Mouse (Mus musculus): Measurements from ENCODE around the gene Nfix. TPM values are rescaled to one million over a fixed set of nuclear protein-coding genes. Genes with fewer than 3 reads are reported as not detected.

The Nfix gene
- total and polyA plus RNA-seq, 3 experiments: 59.9 to 113 (median 91.3) TPM

DNA sequence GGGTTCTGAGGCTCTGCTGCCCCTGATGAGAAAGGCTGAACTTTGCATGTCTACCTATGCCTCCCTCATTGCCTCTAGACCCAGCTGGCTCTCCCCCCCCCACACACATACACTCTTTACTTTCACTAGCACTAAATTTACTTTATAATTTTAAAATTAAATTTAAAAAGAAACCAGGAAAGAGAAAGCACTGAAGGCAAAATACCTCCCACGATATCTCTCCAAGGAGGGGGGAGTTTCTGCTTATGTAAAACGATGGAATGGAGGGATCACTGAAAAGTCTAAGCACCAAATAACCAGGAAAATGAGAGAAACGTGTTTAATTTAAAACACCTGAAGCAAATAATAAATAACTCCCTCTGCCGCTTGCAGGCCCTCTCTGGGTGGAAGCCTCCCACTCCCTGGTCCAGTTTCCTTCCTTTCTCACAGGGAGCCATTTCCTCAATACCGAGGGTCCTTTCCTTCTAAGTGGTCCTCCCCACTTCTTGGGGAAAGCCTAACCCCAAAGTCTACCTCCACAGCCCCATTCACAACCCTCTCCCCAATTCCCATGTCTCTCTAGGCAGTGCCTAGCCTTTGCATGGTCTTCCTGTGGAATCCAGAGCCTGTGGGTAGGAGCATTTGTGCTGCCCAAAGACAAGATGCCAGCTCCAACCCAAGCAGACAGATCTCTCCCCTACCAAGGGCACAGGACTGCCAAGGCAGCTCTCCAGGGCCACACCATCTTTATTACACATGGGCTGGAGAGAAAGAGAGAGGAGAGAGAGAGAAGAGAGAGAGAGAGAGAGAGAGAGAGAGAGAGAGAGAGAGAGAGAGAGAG, 18.2 kb downstream of the Nfix start:
- no peak for DNase-seq

DNA sequence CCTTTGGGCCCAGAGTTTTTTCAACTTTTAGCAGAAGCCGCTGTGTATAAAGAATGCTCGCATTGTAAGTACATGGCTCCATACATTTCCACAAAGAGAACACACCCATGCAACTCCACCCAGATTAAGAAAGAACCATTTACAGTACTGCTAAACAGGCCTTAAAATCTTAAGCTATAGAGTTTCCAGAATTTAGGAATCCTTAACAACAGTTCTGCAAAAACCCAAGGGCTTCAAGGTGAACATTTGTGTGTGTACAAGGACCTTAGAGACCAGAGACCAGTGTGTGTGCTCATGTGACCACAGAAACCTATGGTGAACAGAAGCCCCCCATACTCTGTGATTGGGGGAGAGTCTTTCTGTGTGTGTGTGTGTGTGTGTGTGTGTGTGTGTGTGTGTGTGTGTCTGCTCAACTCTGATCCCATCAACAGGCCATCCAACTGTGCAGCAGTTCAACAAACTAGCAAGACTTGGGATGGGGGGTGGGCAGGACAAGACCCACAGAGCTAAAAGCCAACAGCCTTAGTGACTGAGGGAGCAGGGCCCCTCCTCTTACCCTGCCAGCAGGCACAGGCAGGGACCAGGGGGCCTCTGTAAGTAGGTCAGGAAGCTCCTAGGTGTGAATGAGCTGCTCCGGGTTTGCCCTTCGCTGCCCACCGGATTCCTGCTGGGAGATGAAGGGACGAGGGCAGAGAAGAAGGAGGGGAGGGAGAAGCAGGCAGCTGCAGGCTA, 19.0 kb downstream of the Nfix start:
- no peak for DNase-seq

DNA sequence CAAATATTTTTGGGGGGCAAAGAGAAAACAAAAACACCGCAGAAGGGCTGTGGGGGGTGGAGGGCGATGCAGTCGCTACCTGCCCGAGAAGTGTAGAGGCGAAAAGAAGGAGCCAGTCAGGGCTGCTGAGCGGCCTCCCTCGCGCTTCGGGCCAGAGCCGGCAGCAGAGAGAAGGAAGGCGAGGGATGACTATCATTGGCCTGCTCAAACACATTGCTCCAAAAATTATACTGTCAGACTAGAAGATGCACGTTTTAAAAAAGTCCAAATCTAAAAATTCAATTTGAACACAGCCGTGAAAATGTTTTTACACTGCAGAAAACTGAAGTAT, 20.0 kb downstream of the Nfix start:
- DNase-seq: no peak

DNA sequence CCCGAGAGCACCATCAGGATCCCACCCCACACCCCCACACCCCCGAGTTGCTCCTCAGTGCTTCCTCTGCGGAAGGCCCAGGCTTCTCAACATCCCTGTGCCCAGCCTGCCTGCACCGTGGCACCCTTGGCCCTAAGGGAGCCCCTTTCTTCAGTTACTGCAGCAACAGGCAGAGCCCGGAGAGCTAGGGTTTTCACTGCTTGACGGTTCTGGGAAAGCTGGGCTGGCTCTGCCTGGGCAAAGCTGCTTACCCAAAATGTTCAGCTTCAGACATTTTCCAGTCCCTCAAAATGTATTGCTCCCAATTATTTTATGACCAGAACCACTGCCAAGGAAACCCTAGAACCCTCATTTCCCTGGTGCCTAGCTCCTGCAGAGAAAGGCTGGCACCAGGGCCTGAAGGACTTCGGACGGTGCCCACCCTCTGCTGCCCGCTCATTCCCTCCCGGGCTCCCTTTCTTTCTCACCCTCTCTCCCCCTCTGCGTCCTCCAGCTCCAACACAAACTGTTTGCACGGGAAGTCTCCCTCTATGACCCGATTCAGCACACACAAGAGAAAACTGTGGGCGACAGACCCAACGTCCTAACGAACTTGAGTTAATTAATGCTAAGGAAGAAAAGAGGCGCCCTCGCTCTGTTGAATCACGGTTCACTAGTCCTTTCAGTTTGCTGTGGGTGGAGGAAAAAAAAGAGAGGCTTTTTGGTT, 20.5 kb downstream of the Nfix start:
- no peak for DNase-seq

DNA sequence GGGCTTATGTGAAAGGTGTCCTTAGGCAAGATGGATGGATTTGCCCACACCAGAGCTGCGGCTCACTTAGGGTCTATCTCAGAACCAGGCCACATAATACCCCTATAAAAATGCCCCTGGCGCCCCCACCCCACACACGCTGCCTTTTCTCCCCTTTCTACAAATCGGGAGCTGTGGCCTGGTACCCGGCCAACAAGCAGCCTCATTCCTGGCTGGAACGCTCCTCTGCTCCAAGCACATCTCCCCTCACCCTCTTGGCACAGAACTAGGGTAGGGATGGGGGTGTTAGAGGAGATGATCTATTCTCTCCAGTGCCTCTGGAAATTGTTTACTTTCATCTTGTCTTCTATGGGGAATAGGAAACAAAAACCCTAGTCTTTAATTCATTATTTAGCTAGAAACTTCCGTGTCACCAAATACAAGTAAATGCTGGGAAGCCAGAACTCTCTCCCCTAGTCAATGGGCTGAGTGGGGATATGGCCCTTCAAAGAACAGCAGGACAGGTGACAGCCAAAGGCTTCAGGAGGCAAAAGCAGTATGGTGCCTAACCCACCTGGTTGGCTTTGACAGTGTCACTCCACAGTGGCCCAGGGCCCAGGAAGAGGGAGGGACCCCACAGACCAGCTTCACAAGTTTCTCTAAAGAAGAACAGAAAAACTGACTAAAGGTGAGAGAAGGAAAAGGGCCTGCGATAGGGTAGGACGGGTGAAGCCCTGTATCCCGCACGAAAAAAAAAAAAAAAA, 21.3 kb downstream of the Nfix start:
- no peak for DNase-seq

DNA sequence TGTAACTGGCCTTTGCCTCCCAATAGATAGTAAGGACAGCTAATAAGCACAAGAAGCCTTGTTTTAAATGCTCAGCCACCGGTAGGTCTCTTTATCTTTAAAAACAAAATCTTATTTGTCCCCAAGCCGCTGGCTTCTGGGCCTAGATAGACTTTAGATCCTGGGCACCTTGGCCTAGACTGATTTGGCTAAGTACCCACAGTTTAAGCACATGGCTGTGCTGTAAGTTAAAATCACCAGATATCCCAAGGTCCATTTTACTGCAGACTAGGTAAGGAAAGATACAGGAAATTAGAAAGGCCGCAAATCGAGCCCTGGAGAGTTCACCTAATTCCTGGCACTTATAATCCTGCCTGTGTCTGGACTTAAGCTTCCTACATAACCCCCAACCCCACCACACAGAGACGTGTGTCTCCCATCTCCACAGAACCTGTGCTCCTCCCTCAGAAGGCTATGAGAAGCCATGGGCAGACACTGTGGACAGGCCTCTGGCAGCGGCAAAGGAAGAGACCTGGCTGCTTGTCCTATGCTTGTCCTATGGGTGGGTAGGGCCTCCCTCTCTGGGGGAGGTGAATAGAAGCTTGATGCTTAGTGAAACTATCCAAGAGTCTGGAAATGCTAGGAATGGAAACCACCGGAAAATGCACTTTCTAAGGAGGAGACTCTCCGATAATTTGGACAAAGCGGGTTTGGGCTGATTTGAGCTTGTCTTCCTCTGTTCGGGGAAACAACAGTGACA, 22.1 kb downstream of the Nfix start:
- no peak for DNase-seq

DNA sequence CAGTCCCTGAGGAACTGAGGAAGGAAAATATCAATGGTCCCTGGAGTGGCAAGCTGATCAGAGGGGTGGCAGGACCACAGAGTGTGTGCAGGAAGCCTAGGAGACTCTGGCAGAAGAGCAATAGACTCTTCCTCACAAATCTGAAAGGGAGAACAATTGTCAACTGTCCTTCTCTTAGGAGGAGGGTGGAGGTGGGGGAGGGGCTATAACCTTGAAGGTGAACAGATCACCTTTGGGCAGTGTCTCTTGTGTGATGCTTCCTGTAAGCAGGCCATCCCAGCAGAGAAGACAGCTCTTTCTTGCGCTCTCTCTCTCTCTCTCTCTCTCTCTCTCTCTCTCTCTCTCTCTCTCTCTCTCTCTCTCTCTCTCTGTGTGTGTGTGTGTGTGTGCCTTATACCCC, 23.6 kb downstream of the Nfix start:
- DNase-seq: no peak

DNA sequence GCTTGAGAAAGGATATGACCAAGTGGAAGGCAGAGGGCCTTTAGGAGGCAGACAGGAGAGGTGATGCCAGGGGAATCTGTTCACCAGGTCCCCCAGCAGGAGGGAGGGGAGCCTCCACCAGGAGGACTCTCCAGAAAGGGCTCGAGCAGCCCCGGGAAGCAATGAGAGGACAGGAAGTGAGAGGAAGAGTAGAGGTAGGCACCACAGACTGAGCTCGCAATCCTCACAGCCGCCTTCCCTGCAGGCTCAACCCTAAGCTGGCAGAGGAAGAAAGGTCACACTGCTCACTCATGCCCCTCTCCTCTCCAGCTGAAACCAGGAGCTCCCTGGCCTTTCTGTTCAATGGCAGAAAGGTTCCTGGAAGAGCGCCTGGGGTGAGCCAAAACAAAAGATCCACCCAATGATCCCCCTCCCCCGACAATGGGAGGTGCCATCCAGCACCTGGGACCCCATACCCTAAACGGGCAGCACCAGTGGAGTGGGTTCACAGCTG, 24.5 kb downstream of the Nfix start:
- DNase-seq: no peak

DNA sequence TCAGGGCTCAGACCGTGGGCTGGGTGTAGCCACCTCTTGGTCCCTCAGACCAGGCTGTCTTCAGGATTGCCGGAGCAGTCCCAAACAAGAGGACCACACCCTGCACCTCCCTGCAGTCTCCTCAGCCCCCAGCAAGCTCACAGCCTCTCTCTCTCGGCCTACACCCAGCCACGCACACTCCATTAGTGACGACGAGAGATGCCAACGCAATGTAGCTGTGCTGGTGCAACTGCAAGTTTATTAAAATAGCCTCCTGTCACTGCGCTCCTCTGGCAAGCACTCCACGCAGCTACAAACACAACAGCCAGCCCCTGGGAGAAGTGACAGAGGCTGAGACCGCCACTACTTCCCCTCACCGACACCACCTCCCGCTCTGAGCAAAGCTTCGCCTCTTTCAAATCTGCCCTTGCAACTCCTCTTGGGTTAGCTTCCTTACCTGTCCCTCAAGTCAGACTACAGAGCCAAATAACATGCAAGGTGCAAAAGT, 25.0 kb downstream of the Nfix start:
- DNase-seq: no peak

DNA sequence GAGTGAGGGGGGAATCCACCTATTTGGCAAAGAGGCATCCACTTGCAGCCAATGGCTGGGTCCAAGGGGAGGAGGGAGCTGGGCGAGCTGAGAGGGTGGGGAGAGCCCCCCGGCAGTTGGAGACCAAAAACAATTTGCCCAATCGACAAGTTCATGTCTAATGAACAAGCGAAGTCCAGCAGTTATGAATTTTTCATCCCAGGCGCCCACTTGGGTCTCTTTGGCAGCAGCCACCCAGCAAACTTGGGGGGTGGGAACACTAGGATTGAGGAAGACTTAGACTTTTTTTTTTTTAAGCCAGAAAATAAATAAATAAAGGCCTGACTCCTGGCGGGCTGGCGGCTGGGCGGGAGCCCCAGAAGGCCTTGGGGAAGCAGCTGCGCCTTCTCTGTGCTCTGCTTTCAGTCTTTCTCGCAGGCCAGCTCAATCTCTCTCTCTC, 25.7 kb downstream of the Nfix start:
- no peak for DNase-seq

DNA sequence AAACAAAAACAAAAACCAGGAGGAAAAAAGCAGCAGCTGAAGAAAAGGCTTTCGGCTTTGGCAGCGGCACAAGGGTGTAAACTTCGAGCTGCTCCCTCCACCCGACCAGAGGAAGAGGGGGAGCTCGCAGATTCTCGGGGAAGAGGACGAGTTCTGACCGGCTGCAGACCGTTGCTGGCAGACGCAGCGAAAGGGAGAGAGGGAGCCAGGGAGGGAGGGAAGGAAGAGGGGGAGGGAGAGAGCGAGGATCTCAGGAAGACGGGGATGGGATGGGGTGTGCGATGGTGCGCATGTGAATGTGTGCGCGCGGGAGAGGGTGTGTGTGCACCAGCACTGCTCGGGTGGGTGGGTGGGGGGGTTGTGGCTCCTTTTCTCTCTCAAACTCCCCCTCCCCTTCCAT, 26.3 kb downstream of the Nfix start:
- peak; percentile 73 for DNase-seq

DNA sequence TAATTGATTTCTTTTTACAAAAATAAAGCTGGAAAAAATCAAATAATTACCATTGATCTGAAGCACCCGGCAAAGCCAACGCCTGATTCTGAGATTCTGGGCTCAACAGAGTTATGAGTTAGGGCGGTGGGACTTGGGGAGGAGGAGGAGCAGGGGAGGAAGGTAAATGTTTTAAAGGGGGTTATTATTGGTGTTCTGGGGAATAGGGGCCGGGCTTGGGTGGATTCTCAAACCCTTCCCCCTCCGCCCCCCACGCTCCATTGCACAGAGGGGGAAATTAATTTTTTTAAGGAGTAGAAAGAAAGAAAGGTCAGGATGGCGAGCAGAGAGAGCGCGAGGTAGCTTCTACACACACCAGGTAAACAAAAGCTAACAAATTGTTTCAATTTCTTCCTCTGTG, 26.8 kb downstream of the Nfix start:
- no peak for DNase-seq

DNA sequence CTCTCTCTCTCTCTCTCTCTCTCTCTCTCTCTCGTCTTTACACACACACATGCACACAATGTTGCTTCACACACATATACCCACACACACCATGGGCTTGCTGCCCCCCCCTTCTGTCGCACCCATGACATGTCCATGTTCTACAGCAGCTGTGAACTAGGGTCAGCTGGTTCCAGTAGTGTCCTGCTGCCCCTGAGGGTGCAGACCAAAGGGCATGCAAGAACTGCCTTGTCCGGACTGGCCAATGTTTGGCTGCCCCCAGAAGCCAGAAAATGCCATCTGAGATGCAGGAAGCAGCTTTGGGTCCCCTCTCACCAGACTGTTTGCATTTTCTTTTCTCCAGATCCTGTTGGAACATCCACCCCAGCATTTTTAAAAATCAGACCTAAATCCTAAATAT, 27.5 kb downstream of the Nfix start:
- no peak for DNase-seq

DNA sequence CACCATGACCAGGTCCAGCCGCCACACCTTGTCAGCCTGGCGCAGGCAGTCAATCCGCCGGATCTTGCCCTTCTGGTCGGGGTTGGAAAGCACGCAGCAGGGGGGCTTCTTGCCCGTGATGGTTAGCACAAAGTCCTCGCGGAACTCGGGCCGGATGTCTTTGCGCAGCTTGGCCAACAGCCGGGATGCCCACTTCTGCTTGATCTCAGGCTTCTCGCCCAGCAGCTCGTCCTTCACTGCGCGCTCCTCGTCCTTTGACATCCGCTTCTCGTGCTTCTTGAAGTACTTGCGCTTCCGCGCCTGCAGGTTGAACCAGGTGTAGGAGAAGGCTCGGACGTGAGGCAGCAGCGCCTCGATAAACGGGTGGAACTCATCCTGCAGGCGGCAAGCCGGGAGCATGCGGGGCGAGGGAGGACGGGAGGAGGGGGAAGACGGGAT, 28.2 kb downstream of the Nfix start:
- DNase-seq: no peak

DNA sequence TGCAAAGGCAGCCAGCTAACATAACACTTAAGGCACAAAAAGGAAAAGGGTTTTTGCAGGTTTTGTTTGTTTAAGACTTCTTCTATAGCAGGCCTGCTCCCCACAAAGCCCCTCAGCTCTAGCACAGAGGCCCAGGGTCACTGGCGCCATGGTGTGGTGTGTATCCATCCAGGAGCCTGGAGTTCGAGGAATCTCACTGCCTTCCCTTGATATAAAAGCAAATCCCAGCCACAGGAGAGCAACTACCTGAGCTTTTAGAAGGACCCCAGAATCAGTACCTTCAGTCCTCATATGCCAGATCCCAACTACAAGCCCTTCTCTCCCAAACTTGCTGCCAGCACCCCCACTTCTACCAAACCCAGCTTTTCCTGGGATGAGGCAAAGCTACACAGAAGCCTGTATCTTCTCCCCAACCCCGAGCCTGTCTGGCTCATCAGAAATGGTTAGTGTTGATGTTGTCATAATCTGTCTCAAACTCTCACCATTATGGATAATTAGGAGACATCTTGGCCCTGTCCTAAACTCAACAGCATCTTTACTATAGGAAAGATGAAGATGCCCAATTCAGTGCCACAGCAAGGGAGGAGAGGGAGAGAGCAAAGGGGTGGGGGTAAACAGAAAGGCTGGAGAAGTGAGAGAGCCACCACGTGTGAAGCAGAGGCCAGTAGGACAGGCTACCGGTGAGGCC, 29.0 kb downstream of the Nfix start:
- no peak for DNase-seq

DNA sequence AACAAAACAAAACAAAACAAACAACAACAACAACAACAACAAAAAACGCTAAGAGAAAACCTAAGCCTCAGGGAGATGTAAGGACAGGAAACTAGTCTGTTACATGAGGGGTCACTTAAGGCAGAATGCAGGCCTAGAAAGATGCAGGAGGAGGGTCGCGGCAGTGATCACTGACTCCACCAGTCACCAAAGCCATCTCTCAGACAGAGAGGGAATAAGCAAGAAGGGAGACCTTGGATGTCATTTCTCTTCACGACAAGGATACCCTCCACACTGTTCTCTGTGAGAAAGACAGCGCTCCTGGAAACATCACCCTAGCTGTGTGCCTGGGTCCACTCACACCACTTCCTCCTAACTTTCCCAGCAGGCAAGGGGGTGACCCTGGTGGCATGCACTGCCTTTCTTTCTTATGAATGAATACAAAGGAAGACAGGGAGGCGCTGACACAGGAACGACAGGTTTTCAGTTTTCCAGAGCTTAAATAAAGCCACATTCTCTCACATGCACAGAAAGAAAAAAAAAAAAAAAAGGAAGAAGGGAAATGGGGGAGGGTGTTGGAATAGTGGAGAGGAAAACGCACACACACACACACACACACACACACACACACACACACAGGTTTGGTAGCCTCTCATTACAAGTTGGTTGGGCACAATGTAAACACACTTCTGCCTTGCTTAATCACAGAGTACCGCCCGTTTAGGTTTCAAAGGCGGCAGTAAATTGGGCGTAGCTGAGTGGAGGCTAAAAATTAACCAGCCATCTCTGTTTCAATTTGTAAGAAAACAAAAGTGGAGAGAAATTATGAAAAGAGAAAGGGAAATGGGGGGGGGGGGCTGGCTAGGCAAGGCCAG, 29.8 kb downstream of the Nfix start:
- no peak for DNase-seq

DNA sequence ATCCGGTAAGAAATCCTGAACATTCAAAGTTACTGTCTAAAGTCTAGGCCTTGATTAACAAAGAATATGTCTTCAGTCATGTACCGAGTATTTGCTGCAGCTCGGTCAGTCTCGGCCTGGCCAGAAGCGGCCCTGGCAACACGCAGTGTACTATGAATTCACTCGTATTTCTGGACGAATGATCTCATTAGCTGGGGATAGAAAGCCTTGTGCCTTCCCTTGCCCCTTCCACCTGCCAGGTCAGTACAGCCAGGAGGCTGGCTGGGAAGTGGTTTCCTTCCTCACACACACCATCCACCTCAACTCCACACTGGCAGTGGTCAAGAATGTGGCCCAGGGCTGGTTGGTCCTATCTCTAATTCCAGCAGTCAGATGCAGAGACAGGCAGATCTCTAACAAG, 30.8 kb downstream of the Nfix start:
- no peak for DNase-seq

DNA sequence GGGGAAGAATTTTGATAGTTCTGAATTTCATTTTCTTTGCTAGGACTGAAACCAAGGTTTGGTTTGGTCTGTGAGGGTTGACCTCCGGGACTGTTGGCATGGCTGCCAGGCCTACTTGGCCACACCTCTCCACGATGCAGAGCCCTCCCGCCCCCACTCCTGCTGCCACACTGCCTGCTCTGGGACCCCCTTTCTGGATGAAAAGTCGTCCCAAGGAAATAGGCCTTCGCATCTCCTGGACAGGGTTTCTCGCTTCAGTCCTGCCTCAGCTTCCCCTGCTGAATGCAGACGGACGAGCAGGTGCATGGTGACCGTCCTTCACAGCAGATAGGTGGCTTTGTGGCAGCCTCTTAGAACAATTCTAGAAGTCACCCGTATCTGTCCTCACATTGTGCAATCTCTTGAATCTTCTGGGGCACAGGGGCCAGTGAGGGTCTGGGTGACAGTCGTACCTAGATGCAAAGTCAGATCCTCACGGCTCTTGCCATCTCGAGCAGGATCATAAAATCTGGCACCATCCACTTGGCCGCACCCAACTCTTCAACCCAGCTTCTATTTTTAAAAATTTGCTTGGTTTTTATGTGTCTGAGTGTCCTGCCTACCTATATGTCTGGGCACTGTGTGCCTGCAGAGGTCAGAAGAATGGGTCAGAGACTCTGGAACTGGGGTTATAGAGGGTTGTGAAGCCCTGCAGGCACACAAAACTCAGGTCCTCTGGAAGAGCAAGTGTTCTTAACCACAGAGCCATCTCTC, 31.6 kb downstream of the Nfix start:
- no peak for DNase-seq

DNA sequence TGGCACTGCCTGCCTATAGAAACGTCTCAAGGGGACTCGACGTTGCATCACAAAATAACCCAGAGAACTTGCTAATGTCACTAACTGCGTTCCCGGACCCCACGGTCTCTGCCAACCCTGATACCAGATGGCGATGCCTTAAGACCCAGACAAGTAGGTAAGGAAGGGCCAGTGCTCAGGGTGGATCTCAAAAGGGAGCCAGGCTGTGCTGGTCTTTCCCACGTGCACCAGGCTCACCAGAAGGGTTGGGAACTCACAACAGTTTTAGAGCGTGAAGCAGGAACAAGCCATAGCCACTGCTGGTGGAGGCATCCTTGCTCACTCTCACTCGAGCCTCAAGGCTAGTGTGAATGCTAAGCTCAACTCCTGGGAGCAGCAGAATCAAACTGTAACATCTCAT, 32.9 kb downstream of the Nfix start:
- no peak for DNase-seq

All from adrenal gland, adult 2 months (tissue).